Mouse (Mus musculus): ENCODE data around the gene Mknk2. TPM values are rescaled to one million over a fixed set of nuclear protein-coding genes. Genes with fewer than 3 reads are reported as not detected.
A peak's percentile ranks its signal among the peaks of the same experiment; 100 is the strongest.

The Mknk2 gene
- total and polyA plus RNA-seq, 3 experiments = 47.4 to 184 (median 87.1) TPM

- TF ChIP-seq NRF1 (IDR thresholded peaks at IDR 0.05; ENCODE audit: insufficient read depth, low read depth, low read length, poor library complexity, severe bottlenecking) = no peak
- no peak for TF ChIP-seq TAL1 (IDR thresholded peaks at IDR 0.05; ENCODE audit: low read length)
- TF ChIP-seq ZC3H11A (IDR thresholded peaks at IDR 0.05; ENCODE audit: low read depth, low read length) = no peak
Measured at GRCm38 (mm10) chr10:80658841-80659202, 19.1 kb downstream of the Mknk2 start (continued).

GRCm38 (mm10) chr10:80658194-80658840 is 19.6 kb downstream of the Mknk2 start:
- no peaks in the 10 kb centered on the region for H3K27me3 ChIP-seq (ENCODE audit: control insufficient read depth in 1 of 2, insufficient read depth in 2 of 2, low read length in 2 of 2)

GRCm38 (mm10) chr10:80656863-80657623 is 20.9 kb downstream of the Mknk2 start, which contains the start of gene Btbd2:
Gene Btbd2 (minus strand): TSS chr10:80657071.
- Histone ChIP-seq H3K4me1 (ENCODE audit: control insufficient read depth in 1 of 2, insufficient read depth in 2 of 2, low read length in 2 of 2) (peaks cover 3 to 21% of the 10 kb centered on the region in 2 experiments), H3K79me2 (ENCODE audit: control insufficient read depth, insufficient read depth, low read length, poor library complexity) (peaks cover 8% of the 10 kb centered on the region), H3K27ac (ENCODE audit: control insufficient read depth, low read depth, low read length) (peak within 1 kb of the TSS; percentile 81), H3K27me3 (ENCODE audit: control insufficient read depth in 1 of 2, insufficient read depth in 2 of 2, low read length in 2 of 2) (no peaks in the 10 kb centered on the region), H3K9ac (ENCODE audit: control insufficient read depth, low read depth, low read length, poor library complexity, severe bottlenecking) (peak within 1 kb of the TSS; percentile 90), H3K4me3 (ENCODE audit: control insufficient read depth in 1 of 2, insufficient read depth in 1 of 2, low read depth in 2 of 2, low read length in 2 of 2) (peak within 1 kb of the TSS; percentile 86 to 92), H3K9me3 (replicated peaks; ENCODE audit: insufficient read depth, low read length) (no peaks in the 10 kb centered on the region), H3K36me3 (ENCODE audit: control insufficient read depth in 1 of 2, insufficient read depth in 2 of 2, low read length in 2 of 2) (peaks cover 0 to 9% of the 10 kb centered on the region in 2 experiments; a peak in 2 of 4 replicates)
- TF ChIP-seq MXI1 (IDR thresholded peaks at IDR 0.05; ENCODE audit: low read depth, low read length) = peak; percentile 16; the same call in 1 of the 2 replicates
- TF ChIP-seq BHLHE40 (IDR thresholded peaks at IDR 0.05; ENCODE audit: borderline replicate concordance, low read depth, low read length) = no peak; the same call in 1 of the 2 replicates
- TF ChIP-seq SIN3A (IDR thresholded peaks at IDR 0.05; ENCODE audit: low read length) = peak; percentile 35; the same call in 1 of the 2 replicates
- TF ChIP-seq TBP (IDR thresholded peaks at IDR 0.05; ENCODE audit: low read depth, low read length) = 0 out of 2 replicates have a peak, but pooled peaks have one; percentile 17
- DNase-seq (ENCODE audit: low read depth, low spot score) = peak; percentile 64

More at GRCm38 (mm10) chr10:80658194-80658840, 19.6 kb downstream of the Mknk2 start:
- H3K4me3 ChIP-seq (ENCODE audit: control insufficient read depth in 1 of 2, insufficient read depth in 1 of 2, low read depth in 2 of 2, low read length in 2 of 2) = peak overlapping the region; percentile 27 to 40
- DNase-seq (ENCODE audit: low read depth, low spot score) = peak; percentile 81
- H3K9me3 ChIP-seq (replicated peaks; ENCODE audit: insufficient read depth, low read length) = no peaks in the 10 kb centered on the region
- H3K9ac ChIP-seq (ENCODE audit: control insufficient read depth, low read depth, low read length, poor library complexity, severe bottlenecking) = peak overlapping the region; percentile 47
- H3K79me2 ChIP-seq (ENCODE audit: control insufficient read depth, insufficient read depth, low read length, poor library complexity) = peaks cover 8% of the 10 kb centered on the region
- peaks cover 0 to 9% of the 10 kb centered on the region in 2 experiments; a peak in 2 of 4 replicates for H3K36me3 ChIP-seq (ENCODE audit: control insufficient read depth in 1 of 2, insufficient read depth in 2 of 2, low read length in 2 of 2)
- TF ChIP-seq ZNF384 (IDR thresholded peaks at IDR 0.05; ENCODE audit: low read depth, low read length) (no peak), HCFC1 (IDR thresholded peaks at IDR 0.05; ENCODE audit: low read depth, low read length) (peak; percentile 49), UBTF (IDR thresholded peaks at IDR 0.05; ENCODE audit: borderline replicate concordance, insufficient read depth, low read depth, low read length) (no peak), ZC3H11A (IDR thresholded peaks at IDR 0.05; ENCODE audit: low read depth, low read length) (no peak), MAX (IDR thresholded peaks at IDR 0.05; ENCODE audit: low read length) (peak; percentile 84), POLR2AphosphoS2 (IDR thresholded peaks at IDR 0.05; ENCODE audit: low read length) (no peak), MXI1 (IDR thresholded peaks at IDR 0.05; ENCODE audit: low read depth, low read length) (peak; percentile 57), TCF12 (IDR thresholded peaks at IDR 0.05; ENCODE audit: low read depth, low read length) (no peak), CHD1 (IDR thresholded peaks at IDR 0.05; ENCODE audit: low read depth, low read length) (no peak), RAD21 (IDR thresholded peaks at IDR 0.05; ENCODE audit: low read depth, low read length) (no peak), CTCF (IDR thresholded peaks at IDR 0.05 in 2 of 3, conservative IDR thresholded peaks at IDR 0.05 in 1 of 3; ENCODE audit: control insufficient read depth in 1 of 3, insufficient read depth in 1 of 3, low read depth in 2 of 3, low read length in 3 of 3, poor library complexity in 1 of 3, severe bottlenecking in 1 of 3) (no peak), MYB (IDR thresholded peaks at IDR 0.05; ENCODE audit: low read depth, low read length) (no peak), SIN3A (IDR thresholded peaks at IDR 0.05; ENCODE audit: low read length) (no peak), NRF1 (IDR thresholded peaks at IDR 0.05; ENCODE audit: insufficient read depth, low read depth, low read length, poor library complexity, severe bottlenecking) (peak; percentile 62), MAFK (IDR thresholded peaks at IDR 0.05; ENCODE audit: borderline replicate concordance, low read depth, low read length) (no peak), ZMIZ1 (IDR thresholded peaks at IDR 0.05; ENCODE audit: low read depth, low read length) (peak; percentile 28; the same call in 1 of the 2 replicates), GATA1 (IDR thresholded peaks at IDR 0.05; ENCODE audit: low read depth, low read length) (no peak), GABPA (IDR thresholded peaks at IDR 0.05; ENCODE audit: low read depth, low read length) (no peak), SMC3 (IDR thresholded peaks at IDR 0.05; ENCODE audit: low read depth, low read length) (no peak), ELF1 (IDR thresholded peaks at IDR 0.05; ENCODE audit: low read depth, low read length) (no peak), ETS1 (IDR thresholded peaks at IDR 0.05; ENCODE audit: low read depth, low read length) (peak; percentile 52), NELFE (IDR thresholded peaks at IDR 0.05; ENCODE audit: low read depth, low read length) (no peak)
- peak overlapping the region; percentile 81 for H3K27ac ChIP-seq (ENCODE audit: control insufficient read depth, low read depth, low read length)
- H3K4me1 ChIP-seq (ENCODE audit: control insufficient read depth in 1 of 2, insufficient read depth in 2 of 2, low read length in 2 of 2) = peaks cover 3 to 25% of the 10 kb centered on the region in 2 experiments

Measured in MEL (cell line).